Mouse (Mus musculus) kidney, postnatal 36 days (tissue): ENCODE data around the gene Cdh12.

ENCODE experiments used
- DNase-seq, 2 experiments: peaks; one replicate each; pipeline ENCODE4 v3.0.0; 2021 to 2022; ENCODE audit warnings: mixed read lengths in 2 of 2

Cdh12 gene

GRCm38 (mm10) chr15:21393080-21393479 is 944.0 kb downstream of the Cdh12 start:
- no peak for DNase-seq

- no peak for DNase-seq
Measured at GRCm38 (mm10) chr15:21405196-21405595, 956.1 kb downstream of the Cdh12 start.

GRCm38 (mm10) chr15:21407324-21408044 is 958.4 kb downstream of the Cdh12 start:
- peak in 1 of 2 experiments; percentile 6 for DNase-seq

GRCm38 (mm10) chr15:21437347-21437746 is 988.3 kb downstream of the Cdh12 start:
- no peak for DNase-seq

- DNase-seq, result no peak
Measured at GRCm38 (mm10) chr15:21437924-21438323, 988.9 kb downstream of the Cdh12 start.

GRCm38 (mm10) chr15:21458098-21458497 is 1009.0 kb downstream of the Cdh12 start:
- DNase-seq, result no peak

GRCm38 (mm10) chr15:21519355-21519869 is 1070.3 kb downstream of the Cdh12 start:
- DNase-seq, result no peak

- DNase-seq, result no peak
Measured at GRCm38 (mm10) chr15:21530804-21531203, 1081.7 kb downstream of the Cdh12 start.

GRCm38 (mm10) chr15:21536909-21537308 is 1087.8 kb downstream of the Cdh12 start:
- no peak for DNase-seq

- no peak for DNase-seq
Measured at GRCm38 (mm10) chr15:21544786-21545185, 1095.7 kb downstream of the Cdh12 start.

GRCm38 (mm10) chr15:21555981-21556380 is 1106.9 kb downstream of the Cdh12 start:
- no peak for DNase-seq

- no peak for DNase-seq
Measured at GRCm38 (mm10) chr15:21566314-21567051, 1117.4 kb downstream of the Cdh12 start.

GRCm38 (mm10) chr15:21604510-21604909 is 1155.4 kb downstream of the Cdh12 start:
- no peak for DNase-seq
